Mouse (Mus musculus) liver, adult 2 months (tissue): ENCODE data around the gene Rdh16f2. TPM values are rescaled to one million over a fixed set of nuclear protein-coding genes. Genes with fewer than 3 reads are reported as not detected.
"Not testable (repeated sequence)": the region's sequence is repeated elsewhere in the genome, so short reads cannot be mapped to it uniquely, and the experiment has no call there.

ENCODE experiments used
- DNase-seq: peaks from one replicate; pipeline ENCODE4 v3.0.0-alpha.2; 2011; ENCODE audit warnings: low read depth, low spot score; ENCODE audit errors: extremely low read depth
- H3K27ac ChIP-seq: fragments of 200-500 bp; replicated peaks from 2 replicates; pipeline ENCODE4 v1.5.1; 2012; ENCODE audit warnings: low read depth, mild to moderate bottlenecking, control low read depth, inconsistent platforms, low read length; ENCODE audit not compliant: insufficient read depth
- H3K27me3 ChIP-seq: fragments of 200-500 bp; 2 replicates; pipeline ENCODE4 v1.6.1; 2012; ENCODE audit warnings: mild to moderate bottlenecking, moderate library complexity, low read length, inconsistent platforms; ENCODE audit not compliant: control insufficient read depth, insufficient read depth
- H3K36me3 ChIP-seq: fragments of 200-500 bp; 2 replicates; pipeline ENCODE4 v1.6.1; 2012; ENCODE audit warnings: low read length, inconsistent platforms; ENCODE audit not compliant: control insufficient read depth, insufficient read depth
- H3K4me1 ChIP-seq: fragments of 200-500 bp; 2 replicates; pipeline ENCODE4 v1.6.1; 2011; ENCODE audit warnings: low read length; ENCODE audit not compliant: control insufficient read depth, insufficient read depth
- H3K4me3 ChIP-seq: fragments of 200-500 bp; 2 replicates; pipeline ENCODE4 v1.5.1; 2011; ENCODE audit warnings: low read depth, mild to moderate bottlenecking, control low read depth, low read length, moderate library complexity; ENCODE audit not compliant: insufficient read depth
- H3K79me2 ChIP-seq: fragments of 200-500 bp; 2 replicates; pipeline ENCODE4 v1.6.1; 2012; ENCODE audit warnings: inconsistent platforms, mild to moderate bottlenecking, low read length, moderate library complexity; ENCODE audit not compliant: control insufficient read depth, insufficient read depth
- H3K9ac ChIP-seq: fragments of 200-500 bp; 2 replicates; pipeline ENCODE4 v1.6.1; 2012; ENCODE audit warnings: low read depth, mild to moderate bottlenecking, control low read depth, inconsistent platforms, low read length
- CTCF ChIP-seq: fragments of 200-500 bp; IDR thresholded peaks from 2 replicates; pipeline ENCODE4 v1.5.1; 2011; ENCODE audit warnings: low read depth, low read length, control low read depth
- POLR2A ChIP-seq: fragments of 200-500 bp; IDR thresholded peaks from 2 replicates; pipeline ENCODE4 v1.6.1; 2011; ENCODE audit warnings: low read length, control low read depth; ENCODE audit not compliant: insufficient read depth; ENCODE audit errors: extremely low read depth
- WGBS: fragments of 180-500 bp; shearing (Covaris S2); methylation state at CpG from one replicate; pipeline ENCODE4 v1.1.7; 2018; 5-methylcytosine and 5-hydroxymethylcytosine counted together
- polyA plus RNA-seq: library from polyadenylated mRNA; depleted of rRNA; stranded (reverse); fragments of >200 nt; gene quantifications from 2 replicates; pipeline ENCODE4 v1.2.3, GENCODE M21; 2012
- total RNA-seq: library from RNA; depleted of rRNA; stranded (reverse); fragments of >200 nt; gene quantifications from 2 replicates; pipeline ENCODE4 v1.2.3, GENCODE M21; 2014

Gene Rdh16f2
- total and polyA plus RNA-seq, 2 experiments, result 281 to 329 TPM

DNA sequence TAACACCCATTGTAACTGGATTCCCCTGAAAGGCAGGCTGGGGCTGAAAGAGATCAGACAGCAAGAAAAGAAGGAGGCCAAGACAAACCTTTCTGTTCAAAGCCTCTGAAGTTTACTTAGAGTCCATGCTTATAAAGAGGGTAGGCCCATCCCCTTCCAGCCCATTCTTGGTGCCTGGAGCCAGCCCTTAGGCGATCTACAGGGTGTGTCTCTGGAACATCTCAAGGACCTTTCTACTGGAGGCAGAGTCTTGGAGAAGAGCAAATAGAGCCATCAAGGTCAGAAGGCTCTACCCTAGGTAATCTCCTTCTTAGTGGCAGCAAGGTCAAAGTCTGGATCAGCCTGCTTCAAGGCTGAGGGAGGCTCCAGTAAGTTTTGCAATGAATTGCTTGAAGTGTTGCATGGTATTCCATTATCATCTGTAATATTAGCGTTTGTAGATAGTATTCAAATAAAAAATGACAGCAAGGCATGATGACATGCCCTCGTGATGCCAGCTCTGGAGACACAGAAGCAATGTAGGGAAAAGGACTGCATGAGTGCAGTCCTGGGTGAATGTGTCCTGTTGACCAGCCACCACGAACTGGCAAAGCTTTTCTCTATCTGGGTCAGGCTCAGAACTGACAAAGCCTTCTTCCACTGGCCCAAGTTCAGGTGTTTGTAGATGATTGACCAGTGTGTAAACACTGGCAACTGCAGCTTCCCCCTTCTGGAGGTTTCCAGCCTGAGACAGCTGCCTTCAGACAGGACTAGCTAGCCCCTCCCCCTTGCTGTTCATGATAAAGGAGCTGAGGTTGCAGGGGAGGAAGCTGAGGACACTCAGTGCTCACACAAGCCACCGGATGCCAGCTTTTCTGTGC is 27.1 kb downstream of the Rdh16f2 start:
- peak; percentile 99 for DNase-seq
- H3K79me2 ChIP-seq, H3K27me3 ChIP-seq, H3K9ac ChIP-seq, H3K36me3 ChIP-seq, H3K4me3 ChIP-seq: not testable (repeated sequence)
- H3K4me1 ChIP-seq, result peaks cover 45% of the 10 kb centered on the region
- H3K27ac ChIP-seq, result peak overlapping the region; percentile 77
- 0 out of 2 replicates have a peak, but pooled peaks have one; percentile 33 for TF ChIP-seq POLR2A
- WGBS, result 21% methylated on average over 5 of the region's 5 CpGs

DNA sequence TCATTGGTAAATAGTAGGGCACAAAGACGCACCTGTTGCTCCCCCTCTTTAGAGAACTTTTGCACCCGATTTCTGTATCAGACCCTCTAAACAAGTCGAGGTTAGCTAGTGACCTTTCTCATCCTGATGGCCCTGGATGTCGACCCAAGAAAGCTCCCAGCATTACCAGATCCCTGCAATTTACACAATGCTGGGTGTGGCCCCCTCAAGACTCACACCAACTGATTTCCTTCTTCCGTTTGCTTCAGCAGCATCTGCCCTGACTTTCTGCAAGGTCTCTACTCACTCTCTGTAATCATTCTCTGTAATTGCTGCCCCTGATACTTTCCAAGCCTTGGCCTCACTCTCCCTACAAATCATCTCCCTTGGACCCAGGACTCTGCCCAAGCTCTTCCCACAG is 30.4 kb downstream of the Rdh16f2 start:
- DNase-seq, result no peak
- WGBS, result 74% methylated on average over 5 of the region's 5 CpGs
- H3K36me3 ChIP-seq, result no peaks in the 10 kb centered on the region
- no peaks in the 10 kb centered on the region for H3K27me3 ChIP-seq
- no peak overlapping the region for H3K4me3 ChIP-seq
- TF ChIP-seq POLR2A, result no peak
- TF ChIP-seq CTCF, result no peak
- H3K79me2 ChIP-seq, result no peaks in the 10 kb centered on the region
- H3K4me1 ChIP-seq, result peaks cover 38% of the 10 kb centered on the region
- no peak overlapping the region for H3K9ac ChIP-seq
- H3K27ac ChIP-seq, result 0 out of 2 replicates have a peak overlapping the region, but pooled peaks have one; percentile 10

DNA sequence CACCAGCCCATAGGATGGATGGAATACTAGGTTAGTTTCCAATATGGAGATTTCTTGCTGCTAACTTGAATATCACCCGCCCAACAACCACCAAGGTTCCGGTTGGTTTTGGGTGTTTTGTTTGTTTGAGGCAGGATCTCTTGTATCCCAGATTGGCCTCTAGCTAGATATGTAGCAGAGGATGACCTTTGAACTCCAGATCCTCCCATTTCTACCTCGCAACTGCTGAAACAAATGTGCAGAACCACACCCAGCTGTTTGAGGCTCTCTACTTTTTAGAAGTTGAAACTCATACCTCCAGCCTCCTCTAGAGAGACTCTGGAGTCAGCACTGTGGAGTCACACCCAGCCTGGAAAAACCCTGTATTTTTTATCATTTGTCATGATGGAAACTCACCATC is 31.2 kb downstream of the Rdh16f2 start:
- DNase-seq, result peak; percentile 80
- Histone ChIP-seq H3K4me3 (no peak overlapping the region), H3K27ac (peak overlapping the region; percentile 28), H3K27me3 (no peaks in the 10 kb centered on the region), H3K79me2 (peaks cover 4% of the 10 kb centered on the region; the same call in 1 of the 2 replicates), H3K9ac (no peak overlapping the region), H3K4me1 (peaks cover 32% of the 10 kb centered on the region), H3K36me3 (no peaks in the 10 kb centered on the region)
- TF ChIP-seq CTCF (no peak), POLR2A (no peak)
- 32% methylated on average over 3 of the region's 3 CpGs for WGBS

DNA sequence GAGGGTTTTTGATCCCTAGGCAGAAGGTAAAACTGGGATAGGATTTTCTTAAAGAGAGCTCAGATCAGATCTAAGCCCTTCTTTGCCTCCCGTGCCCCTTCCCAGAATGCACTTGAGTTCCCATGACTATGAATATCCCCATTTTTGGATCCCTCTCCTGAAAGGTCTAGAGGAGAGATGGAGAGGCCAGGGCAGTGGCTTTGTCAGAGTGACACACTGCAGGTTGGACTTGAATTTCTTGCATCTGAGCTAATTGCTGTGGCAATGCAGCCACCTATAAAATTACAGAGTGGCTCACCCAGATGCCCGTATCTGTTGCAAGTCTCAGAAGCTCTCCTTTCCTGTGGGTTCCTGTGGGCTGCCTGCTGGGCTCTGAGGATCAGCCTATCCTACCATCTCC is 31.9 kb downstream of the Rdh16f2 start, which contains the start of gene Sdr9c7:
Gene Sdr9c7 (plus strand): TSS at position 301 of the 400 bp plus-strand sequence.
- Histone ChIP-seq H3K27me3 (no peaks in the 10 kb centered on the region), H3K79me2 (peaks cover 4% of the 10 kb centered on the region; the same call in 1 of the 2 replicates), H3K4me1 (peaks cover 28% of the 10 kb centered on the region), H3K9ac (no peak within 1 kb of the TSS), H3K36me3 (no peaks in the 10 kb centered on the region), H3K27ac (peak within 1 kb of the TSS; percentile 28), H3K4me3 (no peak within 1 kb of the TSS)
- DNase-seq, result no peak
- TF ChIP-seq CTCF, result no peak
- no peak for TF ChIP-seq POLR2A
- WGBS, result 99% methylated on average over 2 of the region's 2 CpGs

DNA sequence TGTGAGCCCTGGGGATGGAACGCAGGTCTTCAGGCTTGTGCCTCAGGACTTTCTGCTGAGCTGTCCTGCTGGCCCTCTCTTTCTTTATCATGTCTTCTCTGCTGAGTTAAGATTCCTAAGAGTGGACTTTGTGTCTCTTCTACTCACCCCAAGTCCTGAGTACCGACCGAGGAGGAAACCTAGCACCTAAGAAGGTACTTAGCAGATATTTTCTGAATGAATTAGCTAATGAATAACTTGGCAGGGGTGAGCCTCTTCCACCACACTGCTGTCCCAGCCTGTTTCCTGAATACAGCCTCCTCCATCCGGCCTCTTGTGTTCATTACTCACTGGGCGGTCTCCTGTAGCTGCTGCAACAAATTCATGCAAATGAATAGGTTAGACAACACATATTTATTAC is 33.5 kb downstream of the Rdh16f2 start:
- Histone ChIP-seq H3K4me3 (no peak overlapping the region), H3K79me2 (peaks cover 4% of the 10 kb centered on the region; the same call in 1 of the 2 replicates), H3K27ac (no peak overlapping the region), H3K27me3 (no peaks in the 10 kb centered on the region), H3K9ac (no peak overlapping the region), H3K4me1 (peaks cover 29% of the 10 kb centered on the region), H3K36me3 (no peaks in the 10 kb centered on the region)
- DNase-seq, result no peak
- WGBS, result 37% methylated on average over 5 of the region's 5 CpGs
- no peak for TF ChIP-seq POLR2A
- TF ChIP-seq CTCF, result no peak

DNA sequence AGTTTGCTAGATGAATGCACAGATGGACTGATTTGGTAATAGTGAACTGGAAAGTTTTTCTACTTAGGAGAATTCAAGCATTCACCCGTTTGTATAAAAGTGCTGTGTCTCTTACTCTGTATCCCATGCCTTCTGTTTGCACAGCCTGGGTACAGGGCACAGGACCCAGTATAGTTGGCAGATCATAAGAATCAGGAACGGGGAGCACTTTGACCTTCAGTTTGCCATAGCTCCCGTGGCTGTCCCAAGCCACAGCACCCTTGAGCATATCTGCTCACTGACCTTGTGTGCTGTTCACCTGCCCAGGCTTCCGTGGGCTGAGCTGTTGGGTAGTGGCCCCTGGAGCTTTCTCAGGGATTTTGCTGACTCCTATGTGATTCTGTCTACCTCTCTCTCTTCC is 35.5 kb downstream of the Rdh16f2 start:
- Histone ChIP-seq H3K4me3 (peak overlapping the region; percentile 49), H3K27me3 (no peaks in the 10 kb centered on the region), H3K4me1 (peaks cover 36% of the 10 kb centered on the region), H3K36me3 (peaks cover 7% of the 10 kb centered on the region), H3K9ac (peak overlapping the region; percentile 72), H3K27ac (peak overlapping the region; percentile 98), H3K79me2 (peaks cover 4% of the 10 kb centered on the region; the same call in 1 of the 2 replicates)
- peak; percentile 50; the same call in 1 of the 2 replicates for TF ChIP-seq POLR2A
- no peak for TF ChIP-seq CTCF
- peak; percentile 95 for DNase-seq
- WGBS, result 20% methylated on average over 4 of the region's 4 CpGs
